Mouse (Mus musculus): ENCODE data around the gene Efcab2. TPM values are rescaled to one million over a fixed set of nuclear protein-coding genes. Genes with fewer than 3 reads are reported as not detected.
"Not testable (repeated sequence)": the region's sequence is repeated elsewhere in the genome, so short reads cannot be mapped to it uniquely, and the experiment has no call there.

Efcab2 gene
- polyA plus RNA-seq, 1 experiment from 2014 or later = 6.5 TPM

DNA sequence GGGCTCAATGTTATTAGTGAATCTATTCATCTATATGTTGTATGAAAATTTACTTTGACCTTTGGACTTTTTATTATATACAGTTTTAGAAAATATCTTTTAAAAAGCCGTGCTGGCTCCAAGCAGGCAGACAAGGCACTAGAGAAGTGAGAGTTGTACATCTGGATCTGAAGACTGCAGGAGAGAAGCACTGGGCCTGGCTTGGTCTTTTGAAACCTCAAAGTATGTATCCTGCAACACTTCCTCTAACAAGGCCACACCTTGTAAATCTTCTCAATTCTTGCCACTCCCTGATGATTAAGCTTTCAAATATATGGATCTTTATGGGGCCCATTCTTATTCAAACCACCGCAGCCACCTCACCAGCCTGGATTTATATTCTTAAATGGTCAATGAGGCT lies 7.5 kb downstream of the Efcab2 start:
- 74% methylated on average over 2 of the region's 2 CpGs for WGBS
- H3K27ac ChIP-seq (ENCODE audit: low read length); H3K4me1 ChIP-seq (replicated peaks; ENCODE audit: control insufficient read depth, insufficient read depth, low read length); H3K9me3 ChIP-seq (ENCODE audit: control insufficient read depth, low read length); H3K4me3 ChIP-seq (ENCODE audit: low read length); H3K4me2 ChIP-seq (ENCODE audit: low read depth, low read length); H3K9ac ChIP-seq (ENCODE audit: low read length); H3K36me3 ChIP-seq (ENCODE audit: control insufficient read depth, insufficient read depth, low read length); H3K27me3 ChIP-seq (ENCODE audit: control insufficient read depth, insufficient read depth, low read depth, low read length); ATAC-seq (ENCODE audit: low read depth): not testable (repeated sequence)

DNA sequence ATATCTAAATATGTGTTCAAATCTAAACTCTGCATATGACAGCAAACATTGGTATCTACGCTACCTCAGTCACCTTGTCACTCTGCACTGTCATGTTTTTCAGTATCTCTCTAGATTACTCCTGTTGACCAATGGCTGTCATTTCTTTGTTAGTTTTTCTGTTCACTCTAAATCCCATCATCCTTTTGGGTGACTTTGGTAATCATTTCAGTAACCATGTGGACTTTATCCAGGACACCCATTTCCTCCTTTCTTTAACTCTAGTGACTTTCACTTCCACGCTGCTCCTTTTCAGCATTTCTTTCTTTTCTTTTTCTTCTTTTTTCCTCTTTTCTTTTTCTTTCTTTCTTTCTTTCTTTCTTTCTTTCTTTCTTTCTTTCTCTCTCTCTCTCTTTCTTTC lies 13.7 kb downstream of the Efcab2 start:
- no peaks in the 10 kb centered on the region for H3K36me3 ChIP-seq (ENCODE audit: control insufficient read depth, insufficient read depth, low read length)
- H3K9ac ChIP-seq (ENCODE audit: low read length) = no peak overlapping the region
- no peak overlapping the region for H3K27ac ChIP-seq (ENCODE audit: low read length)
- H3K4me2 ChIP-seq (ENCODE audit: low read depth, low read length) = no peak overlapping the region
- no peaks in the 10 kb centered on the region for H3K4me1 ChIP-seq (replicated peaks; ENCODE audit: control insufficient read depth, insufficient read depth, low read length)
- 96% methylated on average over 2 of the region's 2 CpGs for WGBS
- H3K27me3 ChIP-seq (ENCODE audit: control insufficient read depth, insufficient read depth, low read depth, low read length) = no peaks in the 10 kb centered on the region
- no peaks in the 10 kb centered on the region for H3K9me3 ChIP-seq (ENCODE audit: control insufficient read depth, low read length)
- H3K4me3 ChIP-seq (ENCODE audit: low read length) = no peak overlapping the region
- no peak for ATAC-seq (ENCODE audit: low read depth)

DNA sequence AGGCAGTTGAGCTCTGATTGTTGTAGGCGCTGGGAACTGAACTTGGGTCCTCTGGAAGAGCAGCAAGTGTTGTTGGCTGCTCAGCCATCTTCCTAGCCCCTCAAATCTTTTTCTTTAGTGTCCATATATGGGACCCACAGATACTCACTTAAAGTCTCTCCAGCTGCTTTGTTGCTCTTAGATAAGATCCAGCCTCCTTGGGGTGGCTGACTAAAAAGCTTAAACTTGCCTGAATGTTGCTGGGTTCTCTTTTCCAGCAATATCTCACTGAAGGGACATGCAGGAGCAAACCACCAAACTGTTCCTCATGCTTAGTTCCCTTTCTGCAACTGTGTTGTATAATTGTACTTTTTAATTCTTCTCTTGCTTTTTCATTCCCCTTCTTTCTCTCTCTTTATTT lies 17.8 kb downstream of the Efcab2 start:
- WGBS = 96% methylated on average over 1 of the region's 1 CpGs
- H3K4me3 ChIP-seq (ENCODE audit: low read length) = no peak overlapping the region
- no peaks in the 10 kb centered on the region for H3K36me3 ChIP-seq (ENCODE audit: control insufficient read depth, insufficient read depth, low read length)

DNA sequence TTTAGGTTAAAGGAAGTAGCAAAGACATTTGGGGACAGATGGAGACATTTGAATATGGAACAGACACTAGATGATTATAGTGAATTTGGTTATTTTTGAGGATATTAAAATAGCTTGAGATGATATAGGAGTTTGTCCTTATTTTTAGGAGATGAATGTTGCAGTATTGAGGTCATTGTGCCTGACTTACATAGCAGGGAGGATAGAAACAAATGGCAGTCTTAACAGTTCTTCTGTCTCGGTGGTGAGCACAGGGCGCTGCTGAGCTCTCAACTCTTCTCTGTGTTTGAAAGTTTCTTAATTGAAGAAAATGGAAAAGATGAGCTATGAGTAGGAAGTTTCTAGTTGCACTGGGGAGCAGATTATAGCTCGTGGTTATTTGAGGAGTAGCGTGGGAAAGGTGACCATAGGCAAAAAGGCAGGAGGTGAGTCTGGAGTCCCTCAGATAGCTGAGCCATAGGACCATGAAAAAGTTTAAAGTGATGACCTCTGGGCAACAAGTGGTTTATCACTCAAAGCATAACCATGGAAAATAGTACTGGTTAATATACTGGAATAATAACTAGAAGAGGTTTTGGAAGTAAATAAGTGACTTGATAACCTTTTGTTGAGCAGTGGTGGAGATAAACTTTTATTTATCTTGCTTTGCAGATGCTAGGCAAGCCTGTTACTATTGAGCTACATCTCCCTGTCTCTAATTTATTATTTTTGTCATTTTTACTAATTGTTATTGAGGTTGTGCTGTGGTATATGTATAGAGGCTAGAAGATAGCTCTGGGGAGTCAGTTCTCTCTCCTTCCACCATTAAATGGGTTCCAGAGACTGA lies 25.9 kb downstream of the Efcab2 start:
- no peaks in the 10 kb centered on the region for H3K36me3 ChIP-seq (ENCODE audit: control insufficient read depth, insufficient read depth, low read length)
- no peak overlapping the region for H3K9ac ChIP-seq (ENCODE audit: low read length)
- 82% methylated on average over 4 of the region's 4 CpGs for WGBS
- H3K9me3 ChIP-seq (ENCODE audit: control insufficient read depth, low read length) = no peaks in the 10 kb centered on the region
- no peak overlapping the region for H3K4me2 ChIP-seq (ENCODE audit: low read depth, low read length)
- no peaks in the 10 kb centered on the region for H3K4me1 ChIP-seq (replicated peaks; ENCODE audit: control insufficient read depth, insufficient read depth, low read length)
- no peak overlapping the region for H3K4me3 ChIP-seq (ENCODE audit: low read length)
- H3K27ac ChIP-seq (ENCODE audit: low read length) = no peak overlapping the region
- no peak for ATAC-seq (ENCODE audit: low read depth)
- H3K27me3 ChIP-seq (ENCODE audit: control insufficient read depth, insufficient read depth, low read depth, low read length) = no peaks in the 10 kb centered on the region

More for the DNA sequence above, 17.8 kb downstream of the Efcab2 start:
- Histone ChIP-seq H3K27me3 (ENCODE audit: control insufficient read depth, insufficient read depth, low read depth, low read length) (no peaks in the 10 kb centered on the region), H3K4me2 (ENCODE audit: low read depth, low read length) (no peak overlapping the region), H3K4me1 (replicated peaks; ENCODE audit: control insufficient read depth, insufficient read depth, low read length) (no peaks in the 10 kb centered on the region), H3K27ac (ENCODE audit: low read length) (no peak overlapping the region), H3K9ac (ENCODE audit: low read length) (no peak overlapping the region), H3K9me3 (ENCODE audit: control insufficient read depth, low read length) (no peaks in the 10 kb centered on the region)
- ATAC-seq (ENCODE audit: low read depth) = no peak

DNA sequence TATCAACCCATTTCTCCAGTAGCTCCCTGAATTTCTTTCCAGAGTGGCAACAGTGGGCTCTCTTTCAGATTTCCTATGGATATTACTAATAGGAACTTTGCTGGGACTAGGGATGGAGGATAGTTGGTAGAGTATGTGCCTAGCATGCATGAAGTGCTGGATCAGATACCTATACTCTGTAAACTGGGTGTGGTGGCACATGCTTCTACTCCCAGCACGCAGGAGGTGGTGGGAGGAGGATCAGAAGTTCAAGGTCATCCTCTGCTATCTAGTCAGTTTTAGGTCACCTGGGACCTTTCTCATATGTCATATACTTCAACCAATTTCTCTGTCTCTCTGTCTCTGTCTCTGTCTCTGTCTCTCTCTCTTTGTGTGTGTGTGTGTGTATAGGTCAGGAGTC lies 27.7 kb downstream of the Efcab2 start:
- ATAC-seq (ENCODE audit: low read depth) = no peak
- H3K9ac ChIP-seq (ENCODE audit: low read length) = no peak overlapping the region
- H3K9me3 ChIP-seq (ENCODE audit: control insufficient read depth, low read length) = no peaks in the 10 kb centered on the region
- no peaks in the 10 kb centered on the region for H3K27me3 ChIP-seq (ENCODE audit: control insufficient read depth, insufficient read depth, low read depth, low read length)
- peaks cover 3% of the 10 kb centered on the region; the same call in 1 of the 2 replicates for H3K4me1 ChIP-seq (replicated peaks; ENCODE audit: control insufficient read depth, insufficient read depth, low read length)
- H3K27ac ChIP-seq (ENCODE audit: low read length) = no peak overlapping the region
- 74% methylated on average over 1 of the region's 1 CpGs for WGBS
- H3K36me3 ChIP-seq (ENCODE audit: control insufficient read depth, insufficient read depth, low read length) = no peaks in the 10 kb centered on the region
- H3K4me2 ChIP-seq (ENCODE audit: low read depth, low read length) = no peak overlapping the region
- no peak overlapping the region for H3K4me3 ChIP-seq (ENCODE audit: low read length)

DNA sequence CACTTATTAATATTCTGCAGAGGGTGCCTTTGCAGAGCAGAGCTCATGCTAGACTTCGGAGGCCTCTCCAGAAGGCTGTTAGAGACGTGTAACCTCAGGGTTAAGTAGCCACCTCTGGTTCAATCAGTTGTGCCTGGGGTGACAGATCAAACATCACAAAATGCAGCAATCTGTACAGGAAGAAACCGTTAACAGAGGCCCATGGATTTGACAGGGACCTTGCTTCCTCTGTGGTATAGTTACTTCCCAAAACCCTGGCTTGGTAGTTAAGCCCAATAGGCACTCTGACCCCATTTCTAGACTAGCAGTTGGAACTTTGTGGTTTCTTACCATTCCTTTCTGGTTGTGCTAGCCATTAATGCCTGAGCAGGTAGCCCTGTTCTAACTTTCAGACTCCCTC lies 38.5 kb downstream of the Efcab2 start:
- no peak overlapping the region for H3K4me3 ChIP-seq (ENCODE audit: low read length)
- no peak overlapping the region for H3K4me2 ChIP-seq (ENCODE audit: low read depth, low read length)
- no peak overlapping the region for H3K27ac ChIP-seq (ENCODE audit: low read length)
- no peaks in the 10 kb centered on the region for H3K36me3 ChIP-seq (ENCODE audit: control insufficient read depth, insufficient read depth, low read length)
- ATAC-seq (ENCODE audit: low read depth) = no peak
- no peak overlapping the region for H3K9ac ChIP-seq (ENCODE audit: low read length)
- H3K27me3 ChIP-seq (ENCODE audit: control insufficient read depth, insufficient read depth, low read depth, low read length) = no peaks in the 10 kb centered on the region
- 31% methylated on average over 3 of the region's 3 CpGs for WGBS
- no peaks in the 10 kb centered on the region for H3K9me3 ChIP-seq (ENCODE audit: control insufficient read depth, low read length)
- H3K4me1 ChIP-seq (replicated peaks; ENCODE audit: control insufficient read depth, insufficient read depth, low read length) = no peaks in the 10 kb centered on the region

DNA sequence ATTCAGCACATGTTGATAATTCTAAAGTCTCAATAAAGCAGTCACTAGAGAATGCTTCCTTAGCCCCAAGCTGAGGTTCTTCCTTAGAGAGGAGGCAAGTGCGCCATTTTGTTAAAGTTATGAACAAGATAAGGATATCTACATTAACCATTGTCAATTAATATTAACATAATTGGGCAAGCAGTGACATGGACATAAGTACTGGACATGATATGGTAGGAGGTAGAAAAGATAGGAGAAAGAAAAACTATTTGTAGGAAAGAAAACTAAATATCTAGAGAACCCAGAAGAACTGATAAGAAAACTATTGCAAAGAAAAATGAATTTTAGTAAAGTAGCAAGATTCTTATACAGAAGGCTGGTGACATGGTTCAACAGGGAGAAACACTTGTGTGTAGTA lies 41.2 kb downstream of the Efcab2 start:
- Histone ChIP-seq H3K4me2 (ENCODE audit: low read depth, low read length) (no peak overlapping the region), H3K4me3 (ENCODE audit: low read length) (no peak overlapping the region), H3K9ac (ENCODE audit: low read length) (no peak overlapping the region), H3K36me3 (ENCODE audit: control insufficient read depth, insufficient read depth, low read length) (no peaks in the 10 kb centered on the region), H3K9me3 (ENCODE audit: control insufficient read depth, low read length) (no peaks in the 10 kb centered on the region), H3K27ac (ENCODE audit: low read length) (no peak overlapping the region), H3K27me3 (ENCODE audit: control insufficient read depth, insufficient read depth, low read depth, low read length) (no peaks in the 10 kb centered on the region), H3K4me1 (replicated peaks; ENCODE audit: control insufficient read depth, insufficient read depth, low read length) (no peaks in the 10 kb centered on the region)
- no peak for ATAC-seq (ENCODE audit: low read depth)
- 86% methylated on average over 1 of the region's 1 CpGs for WGBS

DNA sequence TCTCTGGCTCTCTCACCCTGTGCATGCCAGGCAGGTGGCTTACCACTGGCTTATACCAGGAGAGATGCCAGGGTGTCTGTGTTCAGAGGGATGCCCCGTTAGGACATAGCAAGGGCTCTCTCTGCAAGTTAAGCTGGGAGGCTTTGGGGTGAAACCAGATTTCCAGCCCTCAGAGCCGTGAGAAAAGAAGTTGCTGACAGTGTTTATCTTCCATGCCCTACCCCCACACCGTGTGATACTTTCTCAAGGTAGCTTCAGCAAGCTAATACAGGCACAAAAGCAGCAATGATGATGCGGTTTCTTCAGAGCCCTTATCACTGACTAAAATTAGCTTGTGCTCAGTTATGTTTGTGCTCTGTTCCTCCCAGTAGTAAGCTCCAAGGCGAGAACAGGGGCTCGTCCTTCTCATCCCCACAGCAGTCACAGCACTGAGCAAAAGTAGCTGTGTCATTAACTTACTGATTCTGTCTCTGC lies 42.4 kb downstream of the Efcab2 start:
- Histone ChIP-seq H3K36me3 (ENCODE audit: control insufficient read depth, insufficient read depth, low read length) (no peaks in the 10 kb centered on the region), H3K9ac (ENCODE audit: low read length) (no peak overlapping the region), H3K4me2 (ENCODE audit: low read depth, low read length) (no peak overlapping the region), H3K4me1 (replicated peaks; ENCODE audit: control insufficient read depth, insufficient read depth, low read length) (no peaks in the 10 kb centered on the region), H3K9me3 (ENCODE audit: control insufficient read depth, low read length) (no peaks in the 10 kb centered on the region), H3K27ac (ENCODE audit: low read length) (no peak overlapping the region), H3K27me3 (ENCODE audit: control insufficient read depth, insufficient read depth, low read depth, low read length) (no peaks in the 10 kb centered on the region), H3K4me3 (ENCODE audit: low read length) (no peak overlapping the region)
- WGBS = 44% methylated on average over 6 of the region's 6 CpGs
- ATAC-seq (ENCODE audit: low read depth) = no peak

DNA sequence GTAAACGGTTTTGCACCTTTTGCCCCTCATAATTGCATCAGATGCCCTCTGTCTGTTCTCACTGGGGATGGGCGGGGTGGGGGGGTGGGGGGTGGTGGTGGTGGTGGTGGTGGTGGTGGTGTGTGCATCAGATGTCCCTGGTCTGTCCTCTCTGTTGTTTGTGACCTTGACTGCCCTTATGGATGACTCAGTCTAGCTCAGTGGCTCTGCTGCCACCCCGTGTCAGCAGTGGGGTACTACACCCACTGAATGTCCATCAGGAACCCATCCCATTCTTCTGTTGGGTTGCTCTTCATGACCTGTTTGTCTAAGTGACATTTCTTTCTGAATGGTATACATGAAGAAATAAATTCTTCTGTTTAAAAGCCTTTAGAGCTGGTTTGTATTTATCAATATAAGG lies 43.3 kb downstream of the Efcab2 start:
- Histone ChIP-seq H3K9me3 (ENCODE audit: control insufficient read depth, low read length) (no peaks in the 10 kb centered on the region), H3K9ac (ENCODE audit: low read length) (no peak overlapping the region), H3K27ac (ENCODE audit: low read length) (no peak overlapping the region), H3K36me3 (ENCODE audit: control insufficient read depth, insufficient read depth, low read length) (no peaks in the 10 kb centered on the region), H3K4me1 (replicated peaks; ENCODE audit: control insufficient read depth, insufficient read depth, low read length) (no peaks in the 10 kb centered on the region), H3K4me3 (ENCODE audit: low read length) (no peak overlapping the region), H3K4me2 (ENCODE audit: low read depth, low read length) (no peak overlapping the region), H3K27me3 (ENCODE audit: control insufficient read depth, insufficient read depth, low read depth, low read length) (no peaks in the 10 kb centered on the region)
- ATAC-seq (ENCODE audit: low read depth) = peak; percentile 77; the same call in 1 of the 2 replicates
- 17% methylated on average over 3 of the region's 3 CpGs for WGBS

Measured in lung, embryonic 16.5 days (tissue).